Mouse (Mus musculus) megakaryocyte, adult 5-6 weeks (primary cell): ENCODE measurements around the gene Celf1. TPM values are rescaled to one million over a fixed set of nuclear protein-coding genes. Genes with fewer than 3 reads are reported as not detected.

Experiments
- ATAC-seq: 2 replicates; pipeline ENCODE4 v1.8.0; 2016; ENCODE audit warnings: mild to moderate bottlenecking, inconsistent platforms; ENCODE audit not compliant: poor library complexity, severe bottlenecking
- total RNA-seq, 2 experiments: library from RNA; stranded (forward) in 1 of 2; stranded (reverse) in 1 of 2; fragments of 153-499, 151-499 nt in 1 of 2; fragments of 221-1000, 200-1000 nt in 1 of 2; gene quantifications; 2 replicates each; pipeline versions ENCODE4 v1.2.3 to v1.2.4; 2015 to 2017

Celf1 gene
- total RNA-seq, 2 experiments from 2014 or later: 31.3 to 33.7 TPM

GRCm38 (mm10) chr2:91058435-91058834, 118.3 kb downstream of the Celf1 start:
- ATAC-seq: no peak

DNA sequence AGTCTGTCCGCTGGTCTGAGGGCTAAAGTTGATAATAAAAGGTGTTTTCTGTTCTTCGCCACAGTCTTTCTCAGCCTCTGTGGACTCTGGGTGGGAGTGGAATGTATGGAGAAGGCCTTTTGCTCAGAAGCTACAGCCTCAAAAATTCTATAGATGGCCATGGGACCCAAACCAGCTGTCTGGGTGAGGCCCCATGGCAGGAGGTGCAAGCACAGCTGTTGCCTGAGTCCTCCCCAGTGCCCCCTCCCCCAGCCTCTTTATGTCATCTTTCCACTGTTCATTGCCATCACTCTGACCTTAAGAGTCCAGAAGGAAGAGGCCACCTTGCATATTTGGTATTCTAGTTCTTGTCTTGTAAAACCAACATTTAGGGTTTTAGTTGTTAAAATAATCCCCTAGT, 119.2 kb downstream of the Celf1 start:
- ATAC-seq: no peak

DNA sequence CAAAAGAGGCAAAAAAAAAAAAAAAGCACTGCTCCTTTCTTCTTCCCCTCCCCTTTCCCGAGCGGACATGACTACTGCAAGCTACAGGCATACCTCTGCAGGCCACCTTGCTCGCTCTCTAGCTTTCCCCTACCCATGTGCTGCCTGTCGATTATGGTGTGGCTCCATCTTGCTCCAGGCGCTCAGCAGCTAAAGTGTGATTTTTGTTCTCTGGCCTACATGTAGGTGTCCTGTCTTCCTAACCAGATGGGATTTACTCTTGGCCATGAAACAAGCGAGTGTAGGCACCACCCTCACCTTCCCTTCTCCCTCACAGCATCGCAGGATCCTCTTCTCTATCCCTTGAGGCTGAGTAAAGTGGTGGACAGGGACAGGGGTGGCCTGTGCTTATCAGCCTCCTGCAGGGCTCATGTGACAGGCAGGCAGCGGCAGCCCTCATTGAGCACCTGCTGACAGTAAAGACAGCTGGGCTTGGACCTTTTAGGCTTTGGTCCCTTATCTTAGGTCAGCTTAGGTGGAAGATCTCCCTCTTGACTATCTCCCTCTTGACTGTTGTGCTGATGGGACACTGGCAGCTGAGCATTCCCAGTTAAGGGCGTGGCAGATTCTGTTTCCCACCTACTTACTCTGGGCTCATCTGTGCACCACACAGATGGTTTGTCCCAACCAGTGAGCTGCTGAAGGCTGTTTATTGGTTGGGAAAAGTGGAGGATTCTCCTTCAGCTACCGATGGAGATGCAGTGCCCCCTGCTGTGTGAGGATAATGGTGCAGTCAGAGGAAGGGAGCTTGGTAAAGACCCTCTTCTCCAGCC, 120.6 kb downstream of the Celf1 start:
- peak; percentile 26 for ATAC-seq

DNA sequence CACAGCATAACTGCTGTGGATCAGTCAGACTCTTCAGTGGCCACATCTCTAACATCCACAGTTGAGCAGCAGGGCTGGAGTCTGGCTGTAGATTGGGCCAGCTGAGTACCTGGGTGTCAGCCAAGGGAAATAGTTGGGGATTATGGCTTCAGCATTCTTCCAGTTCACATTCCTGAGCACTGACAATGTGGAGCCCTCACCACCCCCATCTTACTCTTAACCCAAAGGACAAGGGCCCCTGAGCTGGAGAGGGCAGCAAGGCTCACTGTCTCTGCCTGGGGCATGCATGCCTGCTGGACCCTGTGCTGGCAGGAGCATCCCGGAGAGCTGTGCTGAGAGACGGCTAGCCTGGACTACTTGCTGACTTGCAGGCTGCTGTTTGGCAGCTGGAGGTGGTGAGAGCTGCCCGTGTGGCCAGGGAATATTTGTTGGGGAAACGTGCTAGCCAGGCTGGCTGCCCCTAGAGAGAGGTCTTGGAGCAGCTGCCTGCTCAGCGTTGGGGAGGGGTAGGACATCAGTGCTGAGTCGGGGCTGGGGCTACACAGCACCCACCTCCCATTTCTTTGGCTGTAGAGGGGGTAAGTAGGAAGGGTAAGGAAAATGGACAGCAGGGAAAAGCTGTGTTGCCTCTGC, 121.8 kb downstream of the Celf1 start:
- no peak for ATAC-seq

- ATAC-seq: no peak
These were observed 122.8 kb downstream of the Celf1 start for GRCm38 (mm10) chr2:91062779-91063606.

GRCm38 (mm10) chr2:91064211-91064610, 124.0 kb downstream of the Celf1 start:
- no peak for ATAC-seq

DNA sequence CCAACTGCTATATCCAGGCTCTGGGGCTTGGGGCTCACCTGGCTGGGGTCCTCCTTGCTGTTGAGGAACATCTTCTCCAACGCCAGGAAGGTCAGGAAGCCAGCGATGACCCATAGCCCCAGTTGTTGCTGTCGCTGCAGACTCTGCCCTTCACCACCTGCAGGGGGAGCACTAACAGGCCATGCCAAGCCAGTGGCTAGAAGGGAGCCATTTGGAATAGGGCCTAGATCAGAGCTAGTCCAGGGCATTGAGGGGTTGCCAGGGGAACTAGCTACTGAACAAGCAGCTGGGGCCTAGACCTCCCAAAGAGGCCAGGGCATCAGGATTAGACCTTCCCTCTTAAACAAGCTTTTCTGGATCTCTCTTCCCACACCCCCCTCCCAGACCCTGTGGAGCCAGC, 125.4 kb downstream of the Celf1 start:
- ATAC-seq: peak; percentile 34; the same call in 1 of the 2 replicates

DNA sequence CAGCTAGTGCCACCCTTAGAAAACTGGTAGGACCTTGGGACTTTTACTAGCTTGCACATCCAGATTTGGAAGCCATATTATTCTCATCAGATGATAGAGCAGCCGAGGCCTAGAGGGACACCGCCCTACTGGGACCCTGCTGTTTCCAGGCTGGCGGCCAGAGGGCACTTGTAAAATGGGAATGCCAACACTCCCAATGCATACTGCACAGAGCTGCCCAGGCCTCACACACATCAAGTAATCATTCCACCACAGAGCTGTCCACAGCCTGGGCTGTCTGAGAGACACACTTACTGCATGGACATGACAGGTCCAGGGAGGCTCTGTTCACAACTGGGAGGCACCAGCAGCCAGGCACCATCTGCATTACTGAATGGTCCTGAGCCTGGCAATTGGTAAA, 126.3 kb downstream of the Celf1 start:
- no peak for ATAC-seq

DNA sequence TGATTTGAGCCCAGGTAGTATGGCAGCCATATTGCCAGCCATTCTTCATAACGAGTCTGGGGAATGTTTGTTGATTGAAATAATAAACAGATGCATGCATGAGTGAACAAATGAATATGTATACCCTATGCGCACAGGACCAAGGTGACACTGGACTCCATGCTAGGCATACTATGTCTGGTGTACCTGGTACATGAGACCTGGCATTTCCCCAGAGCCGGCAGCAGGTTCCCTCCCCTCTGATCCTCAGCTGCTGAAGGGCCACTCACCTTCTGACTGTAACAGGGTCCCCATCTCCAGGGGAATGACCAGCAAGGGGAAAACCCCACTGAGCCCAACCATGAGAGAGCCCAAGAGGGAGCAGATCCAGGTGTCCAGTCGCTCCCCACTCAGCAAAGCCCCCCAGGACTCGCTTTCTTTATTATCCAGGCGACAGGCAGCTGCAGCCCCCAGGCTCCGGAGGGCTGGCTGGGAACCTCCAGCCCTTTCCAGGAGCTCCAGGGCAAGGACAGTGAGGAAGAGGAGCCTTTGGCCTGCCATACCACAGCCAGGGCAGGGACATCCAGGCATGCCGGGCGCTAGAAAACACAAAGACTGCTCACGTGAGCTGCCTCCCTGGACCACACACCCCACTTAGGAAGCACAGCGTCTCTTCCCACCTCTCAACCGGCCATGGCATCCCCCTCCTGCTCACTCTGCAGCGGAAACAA, 128.1 kb downstream of the Celf1 start:
- ATAC-seq: no peak

- no peak for ATAC-seq
These were observed 128.6 kb downstream of the Celf1 start for GRCm38 (mm10) chr2:91068872-91069165.

Other genes starting within 250 kb of the Celf1 start
- 73.0 and 77.6 TPM in 2 replicates for gene Fnbp4, start 195.0 kb upstream of the Celf1 start, total RNA-seq (2015)
- gene Fnbp4, start 195.0 kb upstream of the Celf1 start, total RNA-seq (2017): 119 and 139 TPM in 2 replicates
- gene Agbl2, start 157.7 kb upstream of the Celf1 start, total RNA-seq (2015): not detected in 2 replicates
- not detected in 2 replicates for gene Agbl2, start 157.7 kb upstream of the Celf1 start, total RNA-seq (2017)
- 130 and 138 TPM in 2 replicates for gene Mtch2, start 93.2 kb upstream of the Celf1 start, total RNA-seq (2015)
- gene Mtch2, start 93.2 kb upstream of the Celf1 start, total RNA-seq (2017): 129 and 168 TPM in 2 replicates
- gene C1qtnf4, start 54.5 kb upstream of the Celf1 start, total RNA-seq (2015): not detected in 2 replicates
- gene C1qtnf4, start 54.5 kb upstream of the Celf1 start, total RNA-seq (2017): not detected in 2 replicates
- gene Kbtbd4, start 35.6 kb upstream of the Celf1 start, total RNA-seq (2015): 9.1 and 11.3 TPM in 2 replicates
- 9.3 and 14.1 TPM in 2 replicates for gene Kbtbd4, start 35.6 kb upstream of the Celf1 start, total RNA-seq (2017)
- 113 and 119 TPM in 2 replicates for gene Ndufs3, start 35.6 kb upstream of the Celf1 start, total RNA-seq (2015)
- gene Ndufs3, start 35.6 kb upstream of the Celf1 start, total RNA-seq (2017): 61.6 and 70.9 TPM in 2 replicates
- gene Rapsn, start 95.2 kb downstream of the Celf1 start, total RNA-seq (2015): 0.46 and 0.47 TPM in 2 replicates
- gene Rapsn, start 95.2 kb downstream of the Celf1 start, total RNA-seq (2017): 0.51 and 1.3 TPM in 2 replicates
- 65.1 and 69.7 TPM in 2 replicates for gene Psmc3, start 113.6 kb downstream of the Celf1 start, total RNA-seq (2015)
- gene Psmc3, start 113.6 kb downstream of the Celf1 start, total RNA-seq (2017): 226 TPM in 2 replicates
- 8.4 and 15.6 TPM in 2 replicates for gene Slc39a13, start 130.0 kb downstream of the Celf1 start, total RNA-seq (2015)
- gene Slc39a13, start 130.0 kb downstream of the Celf1 start, total RNA-seq (2017): 6.5 and 10.9 TPM in 2 replicates
- gene Spi1, start 142.0 kb downstream of the Celf1 start, total RNA-seq (2015): 348 and 384 TPM in 2 replicates
- gene Spi1, start 142.0 kb downstream of the Celf1 start, total RNA-seq (2017): 253 and 295 TPM in 2 replicates
- 0.18 and 0.27 TPM in 2 replicates for gene Mybpc3, start 177.8 kb downstream of the Celf1 start, total RNA-seq (2015)
- gene Mybpc3, start 177.8 kb downstream of the Celf1 start, total RNA-seq (2017): 0.08 and 0.44 TPM in 2 replicates
- gene Madd, start 243.5 kb downstream of the Celf1 start, total RNA-seq (2015): 35.4 and 39.7 TPM in 2 replicates
- gene Madd, start 243.5 kb downstream of the Celf1 start, total RNA-seq (2017): 63.6 and 78.7 TPM in 2 replicates